Mouse (Mus musculus): ENCODE measurements around the gene Cdk4. TPM values are rescaled to one million over a fixed set of nuclear protein-coding genes. Genes with fewer than 3 reads are reported as not detected.
A peak's percentile ranks its signal among the peaks of the same experiment; 100 is the strongest.

The Cdk4 gene
- polyA plus RNA-seq, 1 experiment from 2014 or later, result 1,139 TPM

GRCm38 (mm10) chr10:127078677-127079575, 15.6 kb downstream of the Cdk4 start:
- WGBS, result under 1% methylated on average over 45 of the region's 49 CpGs
- Histone ChIP-seq H3K4me3 (peak overlapping the region; percentile 82), H3K9me3 (no peaks in the 10 kb centered on the region), H3K9ac (peak overlapping the region; percentile 96), H3K27me3 (peaks cover 65% of the 10 kb centered on the region), H3K4me1 (replicated peaks) (peaks cover 60% of the 10 kb centered on the region), H3K36me3 (peaks cover 12% of the 10 kb centered on the region), H3K27ac (replicated peaks) (peak overlapping the region; percentile 86), H3K4me2 (peak overlapping the region; percentile 87)
- peak; percentile 77 for ATAC-seq (ENCODE audit: low read depth)

GRCm38 (mm10) chr10:127079665-127080391, 16.5 kb downstream of the Cdk4 start:
- 2% methylated on average over 66 of the region's 70 CpGs for WGBS
- H3K4me3 ChIP-seq, result peak overlapping the region; percentile 82
- H3K36me3 ChIP-seq, result peaks cover 21% of the 10 kb centered on the region
- peak overlapping the region; percentile 96 for H3K9ac ChIP-seq
- H3K4me2 ChIP-seq, result peak overlapping the region; percentile 87
- peaks cover 60% of the 10 kb centered on the region for H3K4me1 ChIP-seq (replicated peaks)
- H3K27me3 ChIP-seq, result peaks cover 74% of the 10 kb centered on the region
- peak overlapping the region; percentile 86 for H3K27ac ChIP-seq (replicated peaks)
- ATAC-seq (ENCODE audit: low read depth), result peak; percentile 3; the same call in 1 of the 2 replicates
- H3K9me3 ChIP-seq, result no peaks in the 10 kb centered on the region

- Histone ChIP-seq H3K27ac (replicated peaks) (no peak overlapping the region), H3K9me3 (no peaks in the 10 kb centered on the region), H3K9ac (peak overlapping the region; percentile 96), H3K36me3 (peaks cover 29% of the 10 kb centered on the region), H3K27me3 (peaks cover 78% of the 10 kb centered on the region), H3K4me2 (peak overlapping the region; percentile 87), H3K4me3 (peak overlapping the region; percentile 82), H3K4me1 (replicated peaks) (peaks cover 58% of the 10 kb centered on the region)
- WGBS, result 2% methylated on average over 48 of the region's 48 CpGs
- no peak for ATAC-seq (ENCODE audit: low read depth)
These were observed 17.8 kb downstream of the Cdk4 start for GRCm38 (mm10) chr10:127080901-127081780.

GRCm38 (mm10) chr10:127081996-127082620, 18.8 kb downstream of the Cdk4 start:
- H3K36me3 ChIP-seq, result peaks cover 36% of the 10 kb centered on the region
- peak overlapping the region; percentile 96 for H3K9ac ChIP-seq
- peaks cover 78% of the 10 kb centered on the region for H3K27me3 ChIP-seq
- peak overlapping the region; percentile 87 for H3K4me2 ChIP-seq
- H3K4me1 ChIP-seq (replicated peaks), result peaks cover 54% of the 10 kb centered on the region
- H3K9me3 ChIP-seq, result no peaks in the 10 kb centered on the region
- H3K27ac ChIP-seq (replicated peaks), result 0 out of 2 replicates have a peak overlapping the region, but pooled peaks have one; percentile 4
- 32% methylated on average over 8 of the region's 8 CpGs for WGBS
- peak overlapping the region; percentile 82 for H3K4me3 ChIP-seq
- ATAC-seq (ENCODE audit: low read depth), result no peak

GRCm38 (mm10) chr10:127083292-127083914, 20.1 kb downstream of the Cdk4 start:
- Histone ChIP-seq H3K9me3 (no peaks in the 10 kb centered on the region), H3K27ac (replicated peaks) (no peak overlapping the region), H3K27me3 (peaks cover 79% of the 10 kb centered on the region), H3K36me3 (peaks cover 49% of the 10 kb centered on the region), H3K4me2 (no peak overlapping the region), H3K9ac (no peak overlapping the region), H3K4me3 (no peak overlapping the region), H3K4me1 (replicated peaks) (peaks cover 43% of the 10 kb centered on the region)
- no peak for ATAC-seq (ENCODE audit: low read depth)
- 37% methylated on average over 8 of the region's 8 CpGs for WGBS

GRCm38 (mm10) chr10:127083915-127084306, 20.6 kb downstream of the Cdk4 start:
- Histone ChIP-seq H3K9ac (no peak overlapping the region), H3K9me3 (no peaks in the 10 kb centered on the region), H3K4me2 (no peak overlapping the region), H3K4me1 (replicated peaks) (peaks cover 41% of the 10 kb centered on the region), H3K27ac (replicated peaks) (no peak overlapping the region), H3K4me3 (no peak overlapping the region), H3K36me3 (peaks cover 52% of the 10 kb centered on the region), H3K27me3 (peaks cover 84% of the 10 kb centered on the region)
- no peak for ATAC-seq (ENCODE audit: low read depth)
- WGBS, result 49% methylated on average over 5 of the region's 5 CpGs

- no peak for ATAC-seq (ENCODE audit: low read depth)
- H3K4me3 ChIP-seq, result no peak overlapping the region
- no peak overlapping the region for H3K27ac ChIP-seq (replicated peaks)
- H3K9ac ChIP-seq, result no peak overlapping the region
- peaks cover 91% of the 10 kb centered on the region for H3K27me3 ChIP-seq
- H3K4me1 ChIP-seq (replicated peaks), result peaks cover 36% of the 10 kb centered on the region
- 84% methylated on average over 9 of the region's 9 CpGs for WGBS
- H3K9me3 ChIP-seq, result no peaks in the 10 kb centered on the region
- no peak overlapping the region for H3K4me2 ChIP-seq
- peaks cover 62% of the 10 kb centered on the region for H3K36me3 ChIP-seq
These were observed 21.7 kb downstream of the Cdk4 start for GRCm38 (mm10) chr10:127085052-127085451.

- Histone ChIP-seq H3K4me1 (replicated peaks) (peaks cover 34% of the 10 kb centered on the region), H3K36me3 (peaks cover 67% of the 10 kb centered on the region), H3K9ac (no peak overlapping the region), H3K4me3 (no peak overlapping the region), H3K27ac (replicated peaks) (no peak overlapping the region), H3K9me3 (no peaks in the 10 kb centered on the region), H3K27me3 (peaks cover 91% of the 10 kb centered on the region), H3K4me2 (no peak overlapping the region)
- ATAC-seq (ENCODE audit: low read depth), result no peak
- 60% methylated on average over 6 of the region's 6 CpGs for WGBS
These were observed 22.3 kb downstream of the Cdk4 start for GRCm38 (mm10) chr10:127085633-127086032.

GRCm38 (mm10) chr10:127090560-127091411, 27.5 kb downstream of the Cdk4 start:
- H3K27me3 ChIP-seq, result peaks cover 77% of the 10 kb centered on the region
- peaks cover 38% of the 10 kb centered on the region for H3K4me1 ChIP-seq (replicated peaks)
- peaks cover 64% of the 10 kb centered on the region for H3K36me3 ChIP-seq
- H3K9me3 ChIP-seq, result no peaks in the 10 kb centered on the region
- no peak overlapping the region for H3K27ac ChIP-seq (replicated peaks)
- 6% methylated on average over 57 of the region's 57 CpGs for WGBS
- peak; percentile 45 for ATAC-seq (ENCODE audit: low read depth)
- peak overlapping the region; percentile 52 for H3K9ac ChIP-seq
- H3K4me2 ChIP-seq, result peak overlapping the region; percentile 49
- H3K4me3 ChIP-seq, result peak overlapping the region; percentile 25
